Mouse (Mus musculus): Measurements from ENCODE around the gene Txnip. TPM values are rescaled to one million over a fixed set of nuclear protein-coding genes. Genes with fewer than 3 reads are reported as not detected.

Txnip gene
- polyA plus RNA-seq, 1 experiment from 2014 or later: 106 TPM

DNA sequence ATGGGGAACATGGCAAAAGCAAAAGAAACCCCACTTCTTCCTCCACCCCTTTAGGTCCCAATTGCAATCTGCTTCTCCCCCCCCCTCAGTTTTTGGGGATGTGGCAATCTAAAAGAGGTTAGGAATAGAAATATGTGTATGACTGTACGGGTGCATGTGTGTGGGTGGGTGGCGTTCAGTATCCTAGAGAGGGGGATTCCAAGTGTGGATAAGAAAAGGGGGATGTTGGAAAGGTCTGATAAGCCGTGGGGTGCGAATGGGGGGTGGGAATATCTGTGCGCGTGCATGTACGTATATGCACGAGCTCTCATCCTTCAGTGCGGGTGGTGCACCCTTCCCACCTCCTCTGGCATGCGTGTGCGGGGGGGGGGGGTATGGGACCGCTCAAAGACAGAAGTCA is 39.1 kb downstream of the Txnip start:
- peak overlapping the region; percentile 78 for H3K27ac ChIP-seq (ENCODE audit: low read depth, low read length)
- peaks cover 28% of the 10 kb centered on the region for H3K4me1 ChIP-seq (ENCODE audit: control insufficient read depth, insufficient read depth, low read length)
- H3K4me3 ChIP-seq (ENCODE audit: low read depth, low read length): peak overlapping the region; percentile 65
- no peak for ATAC-seq (replicated peaks; ENCODE audit: insufficient number of reproducible peaks, low FRiP score, low TSS enrichment)
- peak overlapping the region; percentile 83 for H3K9ac ChIP-seq (ENCODE audit: low read depth, low read length)
- 2% methylated on average over 11 of the region's 12 CpGs for WGBS (ENCODE audit: insufficient replicate concordance)
- peaks cover 2% of the 10 kb centered on the region; the same call in 1 of the 2 replicates for H3K27me3 ChIP-seq (ENCODE audit: control insufficient read depth, insufficient read depth, low read length)
- no peaks in the 10 kb centered on the region for H3K9me3 ChIP-seq (replicated peaks; ENCODE audit: control insufficient read depth, low read length)
- no peaks in the 10 kb centered on the region for H3K36me3 ChIP-seq (ENCODE audit: control insufficient read depth, insufficient read depth, low read length)
- peak overlapping the region; percentile 98 for H3K4me2 ChIP-seq

- Histone ChIP-seq H3K4me3 (ENCODE audit: low read depth, low read length) (peak overlapping the region; percentile 65), H3K36me3 (ENCODE audit: control insufficient read depth, insufficient read depth, low read length) (no peaks in the 10 kb centered on the region), H3K4me1 (ENCODE audit: control insufficient read depth, insufficient read depth, low read length) (peaks cover 29% of the 10 kb centered on the region), H3K9ac (ENCODE audit: low read depth, low read length) (peak overlapping the region; percentile 83), H3K27me3 (ENCODE audit: control insufficient read depth, insufficient read depth, low read length) (peaks cover 2% of the 10 kb centered on the region; the same call in 1 of the 2 replicates), H3K9me3 (replicated peaks; ENCODE audit: control insufficient read depth, low read length) (no peaks in the 10 kb centered on the region), H3K27ac (ENCODE audit: low read depth, low read length) (peak overlapping the region; percentile 78), H3K4me2 (peak overlapping the region; percentile 98)
- WGBS (ENCODE audit: insufficient replicate concordance): under 1% methylated on average over 40 of the region's 40 CpGs
- no peak for ATAC-seq (replicated peaks; ENCODE audit: insufficient number of reproducible peaks, low FRiP score, low TSS enrichment)
Measured at GRCm38 (mm10) chr3:96597435-96597891, 39.7 kb downstream of the Txnip start.

DNA sequence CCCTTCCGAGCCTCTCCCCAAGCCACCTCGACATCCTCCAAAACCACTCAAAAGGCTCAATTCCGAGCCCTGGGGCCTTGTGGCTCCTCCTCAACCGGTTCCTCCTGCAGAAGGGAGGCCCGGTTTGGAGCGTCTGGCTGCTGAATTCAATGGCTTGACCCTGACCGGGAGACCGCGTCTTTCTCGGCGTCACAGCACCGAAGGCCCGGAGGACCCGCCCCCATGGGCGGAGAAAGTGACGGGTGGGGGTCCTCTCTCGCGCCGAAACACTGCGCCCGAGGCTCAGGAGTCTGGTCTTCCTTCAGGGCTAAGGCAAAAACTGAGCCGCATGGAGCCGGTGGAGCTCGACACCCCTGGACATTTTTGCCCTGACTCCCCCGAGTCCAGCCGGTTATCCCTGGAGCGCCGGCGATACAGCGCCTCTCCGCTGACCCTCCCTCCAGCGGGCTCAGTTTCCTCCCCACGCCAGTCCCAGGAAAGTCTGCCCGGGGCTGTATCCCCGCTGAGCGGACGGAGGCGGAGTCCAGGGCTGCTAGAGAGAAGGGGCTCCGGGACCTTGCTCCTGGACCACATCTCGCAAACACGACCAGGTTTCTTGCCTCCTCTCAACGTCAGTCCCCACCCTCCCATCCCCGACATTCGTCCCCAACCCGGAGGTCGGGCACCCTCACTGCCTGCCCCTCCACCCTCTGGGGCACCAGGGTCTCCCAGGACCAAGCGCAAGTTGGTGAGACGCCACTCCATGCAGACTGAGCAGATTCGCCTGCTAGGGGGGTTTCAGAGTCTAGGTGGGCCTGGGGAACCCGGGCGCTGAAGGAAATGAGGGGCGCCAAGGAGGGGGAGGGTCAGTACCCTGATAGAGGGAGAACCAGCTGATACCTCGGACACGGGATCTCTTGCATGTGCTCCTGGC is 40.7 kb downstream of the Txnip start:
- H3K27me3 ChIP-seq (ENCODE audit: control insufficient read depth, insufficient read depth, low read length): peaks cover 2% of the 10 kb centered on the region; the same call in 1 of the 2 replicates
- H3K4me3 ChIP-seq (ENCODE audit: low read depth, low read length): peak overlapping the region; percentile 65
- H3K9ac ChIP-seq (ENCODE audit: low read depth, low read length): peak overlapping the region; percentile 83
- ATAC-seq (replicated peaks; ENCODE audit: insufficient number of reproducible peaks, low FRiP score, low TSS enrichment): 0 out of 2 replicates have a peak, but pooled peaks have one; percentile 4
- WGBS (ENCODE audit: insufficient replicate concordance): 3% methylated on average over 54 of the region's 54 CpGs
- H3K27ac ChIP-seq (ENCODE audit: low read depth, low read length): peak overlapping the region; percentile 78
- H3K4me1 ChIP-seq (ENCODE audit: control insufficient read depth, insufficient read depth, low read length): peaks cover 38% of the 10 kb centered on the region
- no peaks in the 10 kb centered on the region for H3K36me3 ChIP-seq (ENCODE audit: control insufficient read depth, insufficient read depth, low read length)
- H3K9me3 ChIP-seq (replicated peaks; ENCODE audit: control insufficient read depth, low read length): no peaks in the 10 kb centered on the region
- H3K4me2 ChIP-seq: peak overlapping the region; percentile 98

DNA sequence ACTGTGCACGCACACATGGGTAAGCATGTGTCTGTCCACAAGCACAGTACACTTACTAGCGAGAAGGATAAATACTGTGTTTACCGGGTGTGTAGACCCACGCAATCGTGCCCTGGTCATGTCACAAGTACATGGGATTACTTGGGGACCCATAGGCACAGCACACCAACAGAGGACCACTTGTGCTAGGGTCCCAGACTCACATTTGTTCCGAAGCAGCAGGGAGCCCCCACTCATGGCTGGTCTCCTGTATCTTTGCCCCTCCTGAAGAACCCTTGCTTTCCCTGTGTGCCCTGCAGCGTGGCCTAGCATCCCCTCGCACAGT is 41.3 kb downstream of the Txnip start:
- peaks cover 2% of the 10 kb centered on the region; the same call in 1 of the 2 replicates for H3K27me3 ChIP-seq (ENCODE audit: control insufficient read depth, insufficient read depth, low read length)
- no peaks in the 10 kb centered on the region for H3K9me3 ChIP-seq (replicated peaks; ENCODE audit: control insufficient read depth, low read length)
- no peak overlapping the region for H3K27ac ChIP-seq (ENCODE audit: low read depth, low read length)
- ATAC-seq (replicated peaks; ENCODE audit: insufficient number of reproducible peaks, low FRiP score, low TSS enrichment): no peak
- H3K4me2 ChIP-seq: peak overlapping the region; percentile 98
- H3K36me3 ChIP-seq (ENCODE audit: control insufficient read depth, insufficient read depth, low read length): no peaks in the 10 kb centered on the region
- peak overlapping the region; percentile 65 for H3K4me3 ChIP-seq (ENCODE audit: low read depth, low read length)
- 48% methylated on average over 8 of the region's 8 CpGs for WGBS (ENCODE audit: insufficient replicate concordance)
- H3K9ac ChIP-seq (ENCODE audit: low read depth, low read length): no peak overlapping the region; the same call in 1 of the 2 replicates
- peaks cover 44% of the 10 kb centered on the region for H3K4me1 ChIP-seq (ENCODE audit: control insufficient read depth, insufficient read depth, low read length)

- H3K4me2 ChIP-seq: no peak overlapping the region; the same call in 1 of the 2 replicates
- peak overlapping the region; percentile 65; the same call in 1 of the 2 replicates for H3K4me3 ChIP-seq (ENCODE audit: low read depth, low read length)
- WGBS (ENCODE audit: insufficient replicate concordance): 71% methylated on average over 3 of the region's 3 CpGs
Measured at GRCm38 (mm10) chr3:96599411-96599810, 41.7 kb downstream of the Txnip start.

GRCm38 (mm10) chr3:96600639-96601250 is 43.0 kb downstream of the Txnip start, which contains the start of gene Lix1l:
Gene Lix1l, plus strand, starts transcription at chr3:96601149.
- peaks cover 44% of the 10 kb centered on the region for H3K4me1 ChIP-seq (ENCODE audit: control insufficient read depth, insufficient read depth, low read length)
- H3K27ac ChIP-seq (ENCODE audit: low read depth, low read length): peak within 1 kb of the TSS; percentile 96
- no peaks in the 10 kb centered on the region for H3K36me3 ChIP-seq (ENCODE audit: control insufficient read depth, insufficient read depth, low read length)
- peak; percentile 85 for ATAC-seq (replicated peaks; ENCODE audit: insufficient number of reproducible peaks, low FRiP score, low TSS enrichment)
- peak within 1 kb of the TSS; percentile 72 for H3K4me2 ChIP-seq
- H3K27me3 ChIP-seq (ENCODE audit: control insufficient read depth, insufficient read depth, low read length): peaks cover 2% of the 10 kb centered on the region; the same call in 1 of the 2 replicates
- peak within 1 kb of the TSS; percentile 87 for H3K9ac ChIP-seq (ENCODE audit: low read depth, low read length)
- 4% methylated on average over 24 of the region's 27 CpGs for WGBS (ENCODE audit: insufficient replicate concordance)
- peak within 1 kb of the TSS; percentile 84 for H3K4me3 ChIP-seq (ENCODE audit: low read depth, low read length)
- H3K9me3 ChIP-seq (replicated peaks; ENCODE audit: control insufficient read depth, low read length): no peaks in the 10 kb centered on the region

More at GRCm38 (mm10) chr3:96599411-96599810, 41.7 kb downstream of the Txnip start:
- Histone ChIP-seq H3K4me1 (ENCODE audit: control insufficient read depth, insufficient read depth, low read length) (peaks cover 46% of the 10 kb centered on the region), H3K9ac (ENCODE audit: low read depth, low read length) (no peak overlapping the region), H3K36me3 (ENCODE audit: control insufficient read depth, insufficient read depth, low read length) (no peaks in the 10 kb centered on the region), H3K27ac (ENCODE audit: low read depth, low read length) (no peak overlapping the region), H3K9me3 (replicated peaks; ENCODE audit: control insufficient read depth, low read length) (no peaks in the 10 kb centered on the region), H3K27me3 (ENCODE audit: control insufficient read depth, insufficient read depth, low read length) (peaks cover 2% of the 10 kb centered on the region; the same call in 1 of the 2 replicates)
- no peak for ATAC-seq (replicated peaks; ENCODE audit: insufficient number of reproducible peaks, low FRiP score, low TSS enrichment)

DNA sequence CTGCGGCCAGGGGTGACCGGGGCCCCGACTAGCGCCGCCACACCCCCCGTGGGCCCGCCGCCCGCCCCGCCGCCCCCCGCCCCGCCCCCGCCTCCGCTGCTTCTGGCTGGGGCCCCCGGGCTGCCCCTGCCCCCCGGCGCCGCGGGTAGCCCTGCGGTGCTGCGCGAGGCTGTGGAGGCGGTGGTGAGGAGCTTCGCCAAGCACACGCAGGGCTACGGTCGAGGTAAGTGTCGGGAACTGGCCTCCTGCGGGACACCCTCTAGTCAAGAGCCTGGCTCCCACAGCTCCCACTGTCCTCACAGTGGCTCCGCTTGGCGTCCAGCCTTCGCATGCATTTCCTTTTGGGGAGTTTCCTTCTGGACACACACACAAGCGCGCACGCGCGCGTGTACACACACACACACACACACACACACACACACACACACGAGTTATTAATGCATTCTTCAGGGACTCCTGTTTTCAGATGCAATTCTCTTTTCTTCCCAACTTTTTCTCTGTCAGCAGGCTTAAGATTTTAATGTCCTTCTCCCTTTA is 43.6 kb downstream of the Txnip start:
- H3K9me3 ChIP-seq (replicated peaks; ENCODE audit: control insufficient read depth, low read length): no peaks in the 10 kb centered on the region
- WGBS (ENCODE audit: insufficient replicate concordance): under 1% methylated on average over 21 of the region's 40 CpGs
- H3K4me3 ChIP-seq (ENCODE audit: low read depth, low read length): peak overlapping the region; percentile 84
- H3K36me3 ChIP-seq (ENCODE audit: control insufficient read depth, insufficient read depth, low read length): no peaks in the 10 kb centered on the region
- peaks cover 2% of the 10 kb centered on the region; the same call in 1 of the 2 replicates for H3K27me3 ChIP-seq (ENCODE audit: control insufficient read depth, insufficient read depth, low read length)
- ATAC-seq (replicated peaks; ENCODE audit: insufficient number of reproducible peaks, low FRiP score, low TSS enrichment): peak; percentile 56
- peak overlapping the region; percentile 96 for H3K27ac ChIP-seq (ENCODE audit: low read depth, low read length)
- H3K9ac ChIP-seq (ENCODE audit: low read depth, low read length): peak overlapping the region; percentile 87
- peak overlapping the region; percentile 72 for H3K4me2 ChIP-seq
- H3K4me1 ChIP-seq (ENCODE audit: control insufficient read depth, insufficient read depth, low read length): peaks cover 39% of the 10 kb centered on the region
